Mouse (Mus musculus) forebrain, embryonic 15.5 days (tissue): Measurements from ENCODE around the gene Ptprk. TPM values are rescaled to one million over a fixed set of nuclear protein-coding genes. Genes with fewer than 3 reads are reported as not detected.

ENCODE experiments used
- ATAC-seq: fragments of 200-750 bp; cut with Nextera tagmentation; replicated peaks from 2 replicates; pipeline ENCODE4 v1.8.0; 2017; ENCODE audit warnings: mild to moderate bottlenecking, moderate TSS enrichment, moderate library complexity
- H3K27ac ChIP-seq: fragments of 300-500 bp; sonication (generic); replicated peaks from 2 replicates; pipeline ENCODE4 v1.5.1; 2015; ENCODE audit warnings: mild to moderate bottlenecking, inconsistent platforms
- H3K27me3 ChIP-seq: fragments of 300-500 bp; sonication (generic); 2 replicates; pipeline ENCODE4 v1.6.1; 2015; ENCODE audit warnings: inconsistent platforms
- H3K36me3 ChIP-seq: fragments of 300-500 bp; sonication (generic); 2 replicates; pipeline ENCODE4 v1.6.1; 2015; ENCODE audit warnings: mild to moderate bottlenecking, inconsistent platforms
- H3K4me1 ChIP-seq: fragments of 300-500 bp; sonication (generic); 2 replicates; pipeline ENCODE4 v1.6.1; 2015; ENCODE audit warnings: inconsistent platforms
- H3K4me2 ChIP-seq: fragments of 300-500 bp; sonication (generic); replicated peaks from 2 replicates; pipeline ENCODE4 v1.6.1; 2015; ENCODE audit warnings: mild to moderate bottlenecking, inconsistent platforms
- H3K4me3 ChIP-seq: fragments of 300-500 bp; sonication (generic); 2 replicates; pipeline ENCODE4 v1.5.1; 2015; ENCODE audit warnings: mild to moderate bottlenecking, inconsistent platforms
- H3K9ac ChIP-seq: fragments of 300-500 bp; sonication (generic); replicated peaks from 2 replicates; pipeline ENCODE4 v1.6.1; 2015; ENCODE audit warnings: mild to moderate bottlenecking, inconsistent platforms
- H3K9me3 ChIP-seq: fragments of 300-500 bp; sonication (generic); 2 replicates; pipeline ENCODE4 v1.6.1; 2016; ENCODE audit warnings: inconsistent platforms
- WGBS: fragments of 180-500 bp; shearing (Covaris S2); methylation state at CpG from one replicate; pipeline ENCODE4 v1.1.7; 2015; ENCODE audit warnings: mixed read lengths; 5-methylcytosine and 5-hydroxymethylcytosine counted together
- polyA plus RNA-seq: library from polyadenylated mRNA; unstranded; fragments of >200 nt; fragmentation: Nextera tagmentation; extraction: Ambion mirVana; gene quantifications from 2 replicates; pipeline ENCODE4 v1.2.1, GENCODE M21; 2015

Ptprk gene
- polyA plus RNA-seq, 1 experiment from 2014 or later: 37.4 TPM

DNA sequence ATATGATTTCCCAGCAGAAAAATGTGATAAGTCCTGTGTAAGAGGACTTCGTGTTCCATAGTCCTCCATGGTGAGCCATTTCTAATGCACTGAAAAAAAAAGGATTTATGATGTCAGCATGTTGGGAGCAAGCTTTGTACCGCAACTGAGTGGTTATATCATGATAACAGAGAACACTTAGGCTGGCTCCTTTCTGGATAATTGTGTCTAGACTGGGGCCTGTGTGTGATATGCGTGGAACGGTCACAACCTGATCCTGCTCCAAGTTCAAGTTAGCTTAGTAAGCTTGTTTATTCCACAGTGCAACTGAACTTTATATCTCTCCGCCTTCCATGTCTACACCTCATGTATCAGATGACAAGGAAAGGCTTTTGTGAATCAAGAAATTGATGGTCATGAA lies 260.6 kb downstream of the Ptprk start:
- no peaks in the 10 kb centered on the region for H3K36me3 ChIP-seq
- no peaks in the 10 kb centered on the region for H3K9me3 ChIP-seq
- H3K4me1 ChIP-seq: peaks cover 4% of the 10 kb centered on the region; the same call in 1 of the 2 replicates
- H3K27ac ChIP-seq: no peak overlapping the region
- no peak overlapping the region for H3K4me2 ChIP-seq
- WGBS: 97% methylated on average over 5 of the region's 5 CpGs
- ATAC-seq: no peak
- no peak overlapping the region for H3K4me3 ChIP-seq
- H3K9ac ChIP-seq: no peak overlapping the region
- H3K27me3 ChIP-seq: no peaks in the 10 kb centered on the region

DNA sequence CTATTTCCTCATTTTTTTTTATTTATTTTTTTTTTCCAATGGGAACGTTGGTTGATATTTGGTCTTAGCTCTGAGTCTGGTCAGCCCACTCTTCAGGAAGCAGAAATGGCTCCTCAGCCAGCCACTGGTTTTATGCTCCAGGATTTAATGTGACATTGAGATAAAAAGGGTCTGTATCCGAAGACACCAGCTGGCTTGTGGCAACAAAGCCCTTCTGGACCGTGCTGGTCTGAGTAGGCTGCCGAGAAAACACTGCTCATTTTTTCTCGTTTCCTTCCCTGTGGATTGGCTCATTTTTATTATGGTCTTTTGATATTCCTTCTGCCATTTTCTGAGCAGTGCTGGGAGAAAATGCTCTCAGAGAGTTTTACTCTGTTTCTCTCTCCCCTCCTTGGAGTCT lies 263.9 kb downstream of the Ptprk start:
- no peak overlapping the region for H3K4me2 ChIP-seq
- H3K27ac ChIP-seq: 0 out of 2 replicates have a peak overlapping the region, but pooled peaks have one; percentile 11
- no peaks in the 10 kb centered on the region for H3K36me3 ChIP-seq
- no peak for ATAC-seq
- WGBS: 49% methylated on average over 5 of the region's 5 CpGs
- peaks cover 4% of the 10 kb centered on the region; the same call in 1 of the 2 replicates for H3K4me1 ChIP-seq
- H3K9ac ChIP-seq: no peak overlapping the region
- no peaks in the 10 kb centered on the region for H3K27me3 ChIP-seq
- H3K9me3 ChIP-seq: no peaks in the 10 kb centered on the region
- H3K4me3 ChIP-seq: no peak overlapping the region

DNA sequence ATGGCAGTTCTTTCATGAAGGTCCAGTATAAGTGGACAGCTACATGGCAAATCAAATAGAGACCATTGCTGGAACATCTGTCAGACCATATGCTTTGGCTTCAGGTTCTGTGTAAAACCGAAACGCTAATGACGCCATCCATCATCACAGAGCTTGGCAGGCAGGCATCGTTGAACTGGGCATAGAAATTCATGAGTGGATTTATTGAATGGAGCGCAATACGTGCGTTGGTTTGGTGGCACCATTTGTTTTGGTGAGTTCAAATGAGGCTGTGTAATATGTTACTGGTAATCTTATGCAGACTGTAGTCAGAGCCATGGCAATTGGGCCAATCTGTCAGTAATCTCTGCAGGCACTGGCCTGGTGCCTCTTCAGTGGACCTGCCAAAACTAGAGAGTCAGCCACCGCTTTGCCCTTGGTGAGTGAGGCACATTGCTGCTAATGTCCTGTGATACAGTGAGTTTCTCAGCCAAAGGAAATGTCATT lies 270.6 kb downstream of the Ptprk start:
- H3K4me1 ChIP-seq: peaks cover 6% of the 10 kb centered on the region; the same call in 1 of the 2 replicates
- H3K9me3 ChIP-seq: no peaks in the 10 kb centered on the region
- WGBS: 38% methylated on average over 8 of the region's 8 CpGs
- ATAC-seq: peak; percentile 97
- H3K9ac ChIP-seq: no peak overlapping the region
- H3K4me2 ChIP-seq: no peak overlapping the region
- no peaks in the 10 kb centered on the region for H3K27me3 ChIP-seq
- no peak overlapping the region for H3K4me3 ChIP-seq
- no peaks in the 10 kb centered on the region for H3K36me3 ChIP-seq
- peak overlapping the region; percentile 28; the same call in 1 of the 2 replicates for H3K27ac ChIP-seq

DNA sequence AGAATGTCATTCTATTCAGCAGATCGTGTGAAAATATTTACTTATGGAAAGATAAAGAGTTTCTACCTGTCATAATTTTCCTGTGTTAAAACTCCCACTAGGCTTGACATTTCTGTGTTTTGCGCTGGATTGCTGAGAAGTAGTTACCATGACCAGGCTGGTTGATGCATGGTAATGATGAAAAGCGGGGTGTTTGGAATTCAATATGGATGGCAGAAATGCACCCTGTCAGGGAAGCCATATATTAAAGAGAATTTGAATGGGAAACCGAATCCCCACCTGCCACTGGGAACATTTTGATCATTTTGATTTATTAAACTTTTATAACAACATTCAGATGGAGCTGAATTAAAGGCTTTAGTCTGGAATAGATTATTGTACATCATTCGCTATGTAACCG lies 290.7 kb downstream of the Ptprk start:
- 93% methylated on average over 6 of the region's 6 CpGs for WGBS
- no peaks in the 10 kb centered on the region for H3K9me3 ChIP-seq
- no peaks in the 10 kb centered on the region for H3K4me1 ChIP-seq
- no peak overlapping the region for H3K27ac ChIP-seq
- no peak for ATAC-seq
- H3K4me2 ChIP-seq: no peak overlapping the region
- H3K27me3 ChIP-seq: no peaks in the 10 kb centered on the region
- H3K36me3 ChIP-seq: no peaks in the 10 kb centered on the region
- no peak overlapping the region for H3K4me3 ChIP-seq
- no peak overlapping the region for H3K9ac ChIP-seq

DNA sequence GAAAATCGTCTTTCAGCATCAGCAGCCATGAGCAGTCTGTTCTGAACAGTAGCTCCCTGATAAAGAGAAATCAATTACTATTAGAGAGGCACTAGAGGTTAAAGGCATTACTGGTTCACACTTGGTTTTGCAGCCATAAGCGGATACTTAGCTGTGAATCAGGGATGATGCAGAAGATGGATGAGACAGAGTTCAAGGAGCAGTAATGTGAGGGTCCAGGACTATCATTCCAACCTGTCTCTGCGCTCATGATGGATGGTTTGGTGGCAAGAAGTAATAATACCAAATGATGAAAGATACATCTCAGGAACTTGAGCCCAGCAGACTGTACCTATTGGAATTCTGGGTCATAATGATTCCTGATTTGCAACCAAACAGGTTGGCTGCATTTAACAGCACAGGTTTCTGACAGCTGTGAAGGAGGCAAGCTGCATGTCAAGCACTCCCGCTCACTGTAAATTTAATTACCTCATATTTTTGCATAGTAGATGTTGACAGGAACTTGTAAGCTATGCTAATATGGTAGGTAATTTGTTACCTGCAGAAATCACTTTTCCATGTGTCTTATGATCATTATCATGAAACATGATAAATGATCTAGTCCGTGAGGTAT lies 291.6 kb downstream of the Ptprk start:
- H3K4me2 ChIP-seq: no peak overlapping the region
- H3K9ac ChIP-seq: no peak overlapping the region
- H3K4me3 ChIP-seq: no peak overlapping the region
- H3K36me3 ChIP-seq: no peaks in the 10 kb centered on the region
- ATAC-seq: no peak
- H3K9me3 ChIP-seq: no peaks in the 10 kb centered on the region
- no peak overlapping the region for H3K27ac ChIP-seq
- WGBS: 79% methylated on average over 5 of the region's 5 CpGs
- no peaks in the 10 kb centered on the region for H3K27me3 ChIP-seq
- no peaks in the 10 kb centered on the region for H3K4me1 ChIP-seq

DNA sequence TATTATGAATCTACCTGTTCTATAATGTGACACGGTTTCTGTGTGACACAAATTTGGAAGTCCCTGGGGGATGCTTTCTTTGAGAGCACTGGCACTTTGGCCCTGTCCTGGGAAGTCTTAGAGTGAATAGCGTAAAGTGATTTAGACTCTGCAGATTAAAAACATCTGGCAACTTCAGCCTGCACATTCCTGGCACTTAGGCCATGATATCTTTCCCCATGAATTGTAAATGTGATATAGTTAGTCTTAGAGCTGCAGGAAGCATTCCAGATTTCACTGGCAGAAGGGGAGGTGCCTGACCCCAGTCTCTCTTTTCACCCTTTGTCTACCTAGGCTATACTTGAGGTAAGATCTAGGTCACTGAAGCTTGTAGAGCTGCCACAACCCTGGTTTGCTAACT lies 295.2 kb downstream of the Ptprk start:
- no peaks in the 10 kb centered on the region for H3K9me3 ChIP-seq
- 88% methylated on average over 2 of the region's 2 CpGs for WGBS

DNA sequence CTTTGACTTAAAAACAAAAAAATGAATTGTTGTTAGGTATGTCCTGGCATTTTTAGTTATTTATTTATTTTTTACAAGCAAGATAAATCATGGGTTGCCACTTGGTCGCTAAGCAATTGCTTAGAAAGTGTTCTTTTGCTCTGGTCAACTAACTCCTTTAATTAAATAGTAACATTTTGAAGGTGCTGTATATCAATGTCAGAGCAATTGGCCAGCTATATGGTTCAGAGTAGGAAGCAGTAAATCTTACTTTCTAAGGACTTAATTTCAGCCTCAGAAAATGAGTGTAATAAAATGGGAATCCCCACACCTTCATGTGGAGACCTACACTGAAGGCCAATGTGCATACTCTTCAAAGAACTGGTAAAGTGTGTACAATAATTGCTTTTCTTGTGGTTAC lies 300.3 kb downstream of the Ptprk start:
- Histone ChIP-seq H3K4me2 (no peak overlapping the region), H3K4me3 (no peak overlapping the region), H3K27me3 (no peaks in the 10 kb centered on the region), H3K36me3 (no peaks in the 10 kb centered on the region), H3K27ac (no peak overlapping the region), H3K4me1 (no peaks in the 10 kb centered on the region), H3K9ac (no peak overlapping the region), H3K9me3 (no peaks in the 10 kb centered on the region)
- no peak for ATAC-seq
- 93% methylated on average over 1 of the region's 1 CpGs for WGBS

More for the DNA sequence above, 295.2 kb downstream of the Ptprk start:
- Histone ChIP-seq H3K4me1 (no peaks in the 10 kb centered on the region), H3K4me2 (no peak overlapping the region), H3K27ac (no peak overlapping the region), H3K4me3 (no peak overlapping the region), H3K27me3 (no peaks in the 10 kb centered on the region), H3K36me3 (no peaks in the 10 kb centered on the region), H3K9ac (no peak overlapping the region)
- no peak for ATAC-seq

DNA sequence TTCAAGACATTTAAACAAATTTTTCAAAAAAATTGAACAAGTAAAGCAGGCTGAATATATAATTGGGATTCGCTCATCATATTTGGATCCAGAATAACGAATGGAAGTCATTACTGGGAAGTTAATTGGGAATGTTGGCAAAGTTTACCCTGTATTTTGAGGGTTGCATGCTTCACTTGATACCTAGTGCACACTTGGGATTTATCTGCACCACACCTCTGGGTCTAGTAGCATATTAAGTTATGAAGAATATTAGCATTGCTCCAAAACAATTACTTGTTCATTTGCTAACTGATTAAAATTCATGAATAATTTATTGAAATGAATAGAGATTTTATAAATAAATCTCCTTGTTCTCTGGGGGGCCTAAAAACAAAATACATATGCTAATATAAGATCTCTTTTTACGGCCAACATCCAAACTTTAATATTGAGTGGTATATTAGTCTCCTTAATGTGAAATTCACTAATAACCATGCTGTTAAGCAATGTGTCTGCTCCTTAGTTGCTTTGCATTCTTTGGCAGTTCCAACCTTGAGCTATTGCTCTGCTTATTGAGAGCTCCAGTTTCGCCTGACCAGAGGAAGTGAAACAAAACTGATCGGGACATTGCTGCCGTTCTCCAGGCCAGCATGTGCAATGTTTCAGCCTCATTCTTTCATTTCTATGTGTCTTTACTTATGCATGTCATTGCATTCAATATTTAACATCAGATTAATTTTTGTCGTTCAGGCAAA lies 305.3 kb downstream of the Ptprk start:
- no peaks in the 10 kb centered on the region for H3K4me1 ChIP-seq
- WGBS: 83% methylated on average over 7 of the region's 7 CpGs
- no peak overlapping the region for H3K4me2 ChIP-seq
- no peak for ATAC-seq
- no peaks in the 10 kb centered on the region for H3K27me3 ChIP-seq
- H3K9ac ChIP-seq: no peak overlapping the region
- H3K9me3 ChIP-seq: no peaks in the 10 kb centered on the region
- no peaks in the 10 kb centered on the region for H3K36me3 ChIP-seq
- H3K4me3 ChIP-seq: no peak overlapping the region
- no peak overlapping the region for H3K27ac ChIP-seq

DNA sequence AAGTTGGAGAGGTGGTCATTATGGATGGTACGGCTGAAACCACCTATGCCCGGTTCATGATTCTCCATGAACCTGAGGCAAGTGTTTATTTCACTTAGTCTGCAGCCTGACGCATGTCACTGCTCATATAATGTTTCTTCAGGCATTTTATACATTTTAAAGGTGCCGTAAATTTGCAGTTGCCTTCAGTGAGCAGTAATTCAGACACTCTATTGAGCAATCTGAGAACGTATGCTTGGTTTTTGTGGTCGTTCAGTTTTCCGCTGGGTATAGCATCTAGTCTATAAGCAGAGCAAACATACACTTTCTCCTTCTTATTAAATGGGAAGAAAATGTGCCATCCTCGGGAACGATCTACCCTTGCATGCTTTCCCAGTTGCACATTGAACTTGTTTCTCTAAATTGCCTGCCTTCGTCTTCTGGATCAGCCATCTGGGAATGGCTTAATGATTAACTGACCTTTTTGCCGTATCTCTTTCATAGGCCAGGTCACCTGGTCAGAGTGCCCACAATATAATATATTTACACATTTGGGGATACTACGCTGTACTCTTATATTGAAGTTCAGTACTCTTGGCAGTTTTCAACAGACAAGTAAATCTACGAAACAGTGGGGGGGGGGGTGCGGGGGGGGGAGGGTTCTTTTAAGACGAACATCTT lies 313.1 kb downstream of the Ptprk start:
- H3K36me3 ChIP-seq: no peaks in the 10 kb centered on the region
- ATAC-seq: no peak
- 94% methylated on average over 15 of the region's 15 CpGs for WGBS
- no peak overlapping the region for H3K4me2 ChIP-seq
- no peak overlapping the region for H3K9ac ChIP-seq
- no peaks in the 10 kb centered on the region for H3K27me3 ChIP-seq
- H3K4me1 ChIP-seq: no peaks in the 10 kb centered on the region
- H3K27ac ChIP-seq: no peak overlapping the region
- no peak overlapping the region for H3K4me3 ChIP-seq
- no peaks in the 10 kb centered on the region for H3K9me3 ChIP-seq

DNA sequence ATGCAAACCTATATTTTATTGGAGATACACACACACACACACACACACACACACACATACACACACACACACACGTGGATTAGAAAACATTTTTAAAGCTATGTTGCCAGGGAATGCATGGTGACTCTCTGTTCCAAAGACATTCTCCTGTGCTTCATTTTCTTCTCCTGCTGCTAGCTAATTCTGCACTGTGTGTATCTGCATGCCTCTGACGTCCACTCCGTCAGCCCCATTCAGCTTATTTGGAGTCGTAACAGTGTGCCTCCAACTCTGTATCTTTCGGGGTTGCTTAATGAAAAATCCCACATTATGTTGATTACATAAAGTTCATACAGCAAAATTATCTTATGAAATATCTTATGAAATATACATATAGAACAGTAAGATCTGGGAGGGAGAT lies 316.5 kb downstream of the Ptprk start:
- H3K9me3 ChIP-seq: no peaks in the 10 kb centered on the region
- ATAC-seq: no peak; the same call in 1 of the 2 replicates
- no peak overlapping the region for H3K9ac ChIP-seq
- no peak overlapping the region for H3K4me3 ChIP-seq
- no peak overlapping the region for H3K4me2 ChIP-seq
- peaks cover 3% of the 10 kb centered on the region; the same call in 1 of the 2 replicates for H3K4me1 ChIP-seq
- H3K27me3 ChIP-seq: no peaks in the 10 kb centered on the region
- H3K36me3 ChIP-seq: no peaks in the 10 kb centered on the region
- peak overlapping the region; percentile 36; the same call in 1 of the 2 replicates for H3K27ac ChIP-seq
- 75% methylated on average over 5 of the region's 5 CpGs for WGBS

DNA sequence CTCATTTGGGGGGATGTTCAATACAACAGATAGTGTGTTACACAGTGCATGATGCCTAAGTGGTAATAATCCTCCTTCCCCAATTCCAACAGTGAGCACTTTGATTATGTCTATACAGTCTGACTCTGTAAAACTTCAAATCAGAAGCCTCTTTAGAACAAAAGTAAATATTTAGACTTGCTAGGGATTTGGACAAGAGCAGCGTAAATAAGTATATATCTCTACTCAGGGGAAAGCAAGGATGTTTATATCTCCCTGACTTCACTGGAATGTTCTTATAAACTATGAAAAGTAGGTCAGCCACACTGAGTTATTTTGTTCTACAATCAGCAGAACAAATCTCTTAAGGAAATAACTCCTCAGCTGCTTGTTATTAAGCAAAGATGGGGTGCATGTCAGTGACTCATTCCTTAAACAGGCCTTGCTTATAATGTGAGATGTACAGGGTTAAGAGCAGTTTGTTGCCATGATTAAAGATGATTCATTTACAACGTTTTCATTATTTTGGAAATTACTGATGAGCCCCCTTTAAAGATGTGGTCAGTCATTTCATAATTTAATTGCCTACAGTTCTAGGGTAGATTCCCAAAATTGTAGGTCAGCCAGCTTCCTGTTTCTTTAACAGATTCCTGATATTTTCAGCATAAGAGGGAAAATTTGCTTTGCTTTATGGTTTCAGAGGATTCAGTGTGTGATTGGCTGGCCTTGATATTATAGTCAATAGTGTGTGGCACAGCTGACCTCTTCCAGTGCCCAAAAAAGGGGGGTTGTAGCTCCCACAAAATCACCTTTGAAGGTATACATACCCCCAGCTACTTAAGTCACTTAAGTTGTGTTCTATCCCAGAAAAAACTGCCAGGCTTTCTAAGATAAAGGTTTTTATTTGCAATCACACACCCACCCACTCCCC lies 321.2 kb downstream of the Ptprk start:
- H3K4me2 ChIP-seq: no peak overlapping the region

More for the DNA sequence above, 321.2 kb downstream of the Ptprk start:
- H3K27ac ChIP-seq: 0 out of 2 replicates have a peak overlapping the region, but pooled peaks have one; percentile 28
- peak; percentile 49; the same call in 1 of the 2 replicates for ATAC-seq
- no peaks in the 10 kb centered on the region for H3K36me3 ChIP-seq
- H3K4me1 ChIP-seq: peaks cover 9% of the 10 kb centered on the region
- H3K27me3 ChIP-seq: no peaks in the 10 kb centered on the region
- H3K9me3 ChIP-seq: no peaks in the 10 kb centered on the region
- no peak overlapping the region for H3K4me3 ChIP-seq
- H3K9ac ChIP-seq: no peak overlapping the region
- 82% methylated on average over 2 of the region's 2 CpGs for WGBS
